Mouse (Mus musculus): ENCODE data around the gene Atl1.

DNA sequence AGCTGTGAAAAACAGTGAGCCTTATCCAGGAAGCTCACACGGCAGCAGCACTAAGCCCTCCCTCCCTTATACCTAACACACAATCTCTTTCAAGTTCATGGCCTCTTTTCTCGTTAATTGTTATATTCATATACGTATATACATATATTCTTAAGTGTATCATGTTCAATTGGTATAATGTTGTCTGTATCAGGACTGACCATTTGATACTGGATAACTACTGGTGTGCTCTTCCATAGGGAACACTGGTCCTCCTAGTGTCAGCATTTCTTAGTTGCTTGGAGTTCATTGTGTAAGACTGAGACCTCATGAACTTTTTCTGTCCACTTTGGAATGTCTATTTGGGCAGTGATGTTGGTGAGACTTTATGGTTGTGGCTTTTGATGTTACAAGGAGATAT lies 30.7 kb downstream of the Atl1 start:
- TF ChIP-seq CTCF (IDR thresholded peaks at IDR 0.05; ENCODE audit: control insufficient read depth, insufficient read depth, low read length) (no peak), POLR2A (IDR thresholded peaks at IDR 0.05; ENCODE audit: borderline replicate concordance, control insufficient read depth, low read depth, low read length) (no peak)

All from bone marrow, adult 2 months (tissue).